15 mouse cellular contexts compared by ENCODE assay signal in genomic region chr2:61582578-61583315, GRCm38 (mm10). TPM values are rescaled to one million over a fixed set of nuclear protein-coding genes. Genes with fewer than 3 reads are reported as not detected.
A peak's percentile ranks its signal among the peaks of the same experiment; 100 is the strongest.
DNase-seq lines count a peak whose midpoint lies in the region.
"Had no signal": no experiment of that assay in that cellular context is flagged by ENCODE, and none has a peak within 500 bp of the region (broad histone marks: within the 10 kb centered on the region; RNA-seq: fewer than 3 reads in every experiment).

No protein-coding gene starts in this region.

- H3K27me3 ChIP-seq in splenic B cell, adult 2 months (ENCODE audit: control insufficient read depth, insufficient read depth, low read length, poor library complexity, severe bottlenecking): no peaks in the 10 kb centered on the region
- H3K27me3 ChIP-seq: intestine, embryonic 15.5 days; liver, embryonic 12.5 days; lung, embryonic 15.5 days had no signal

- peak; percentile 38 for DNase-seq in gastrocnemius, adult 18-20 months (ENCODE audit: low spot score)
- no peak for DNase-seq in gastrocnemius, postnatal 10 days
- DNase-seq in ovary, postnatal 36 days (ENCODE audit: low spot score): peak; percentile 11
- no peak for DNase-seq in ovary, postnatal 10 days (ENCODE audit: low spot score)
- peak; percentile 11 to 21 for DNase-seq in heart, postnatal 14 days
- peak; percentile 56 for DNase-seq in splenic B cell, adult 2 months (ENCODE audit: low read depth, low spot score)
- no peak for DNase-seq in urinary bladder, postnatal 4 days (ENCODE audit: low spot score in 2 of 2)
- DNase-seq in left cerebral cortex, adult 11 months (ENCODE audit: low spot score): no peak
- DNase-seq: cerebellum, adult 2 months; right cerebral cortex, postnatal 14 days had no signal

- peaks cover 4% of the 10 kb centered on the region; the same call in 1 of the 2 replicates for H3K36me3 ChIP-seq in splenic B cell, adult 2 months (ENCODE audit: control insufficient read depth, insufficient read depth, low read length, poor library complexity, severe bottlenecking)
- H3K36me3 ChIP-seq: forebrain, embryonic 10.5 days; intestine, embryonic 15.5 days; liver, embryonic 12.5 days; lung, embryonic 15.5 days; midbrain, embryonic 10.5 days had no signal

- intact Hi-C loops in heart, postnatal 14 days (cut with DNase I): no loop called here

RNA-seq across cellular contexts. Expression of gene Tank, which starts 4.4 kb away (rescaled TPM):
- total RNA-seq in gastrocnemius, adult 18-20 months (2021): 10 to 100 TPM; 17.5 to 17.8 TPM
- 10 to 100 TPM; 14.3 to 18.3 TPM for total RNA-seq in gastrocnemius, postnatal 10 days (2021)
- 10 to 100 TPM; 17.7 to 19.0 TPM for total RNA-seq in heart, postnatal 14 days (2021)

Comparison
In these comparisons a context has a peak if more than half of its experiments do, and no peak if none do; other contexts are left out.
1. DNase-seq: peak in gastrocnemius, adult 18-20 months (single experiment), ovary, postnatal 36 days (single experiment), heart, postnatal 14 days (2 of 2) and splenic B cell, adult 2 months (single experiment); none in gastrocnemius, postnatal 10 days (single experiment), ovary, postnatal 10 days (single experiment), urinary bladder, postnatal 4 days (0 of 2) and left cerebral cortex, adult 11 months (single experiment).